Mouse (Mus musculus) megakaryocyte, embryonic 14.5 days (primary cell): ENCODE results near the gene Saa2.

Source experiments
- FLI1 ChIP-seq: IDR thresholded peaks from 2 replicates; pipeline ENCODE4 v1.6.1; 2012; ENCODE audit warnings: low read length, inconsistent platforms, mixed read lengths
- GATA1 ChIP-seq: IDR thresholded peaks from 3 replicates; pipeline ENCODE4 v1.6.1; 2012; ENCODE audit warnings: mixed read lengths, low read length, inconsistent platforms, borderline replicate concordance

DNA sequence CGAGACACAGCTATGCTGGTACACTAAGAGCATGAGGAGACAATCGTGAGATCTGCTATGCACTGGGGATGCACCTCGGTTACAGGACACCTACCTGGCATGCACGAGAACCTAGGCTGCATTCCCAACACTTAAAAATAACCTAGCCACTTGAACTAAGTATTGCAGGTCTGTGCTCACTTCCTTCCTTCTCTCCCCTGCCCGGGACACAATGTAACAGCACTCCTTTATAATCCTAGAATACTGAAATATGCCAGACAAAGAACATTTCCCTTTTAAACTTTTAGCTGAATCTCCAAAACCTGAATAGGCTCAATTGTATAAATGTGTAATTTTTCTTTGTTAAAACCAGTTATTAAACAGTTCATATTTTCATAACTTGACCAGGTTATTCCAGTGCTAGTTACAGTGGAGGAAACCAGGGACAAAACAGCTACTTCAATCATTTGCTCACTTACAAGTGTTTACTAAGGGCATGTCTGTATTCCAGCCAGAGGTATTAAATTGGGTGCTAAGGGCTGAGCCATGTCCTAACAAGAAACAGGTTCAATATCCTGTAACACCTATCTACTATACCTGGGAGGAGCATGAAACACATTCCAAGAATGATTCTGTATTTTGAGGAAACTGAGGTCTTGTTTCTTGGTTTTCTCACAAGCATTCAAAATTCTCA lies 37.7 kb downstream of the Saa2 start:
- TF ChIP-seq FLI1 = no peak
- TF ChIP-seq GATA1 = no peak
